Mouse (Mus musculus) mature B cell (primary cell): ENCODE results near the gene Adipor2.

Experiments
- in situ Hi-C: fragments of 300-500 bp; cut with MboI; formaldehyde crosslinking; loops from 2 replicates; pipeline ENCODE4 v1.14.3; 2019

The Adipor2 gene

GRCm38 (mm10) chr6:119313096-119313495, 104.4 kb downstream of the Adipor2 start:
- in situ Hi-C loops, result no loop called here

- in situ Hi-C loops, result no loop called here
These were observed 105.1 kb downstream of the Adipor2 start for GRCm38 (mm10) chr6:119312381-119312780.

DNA sequence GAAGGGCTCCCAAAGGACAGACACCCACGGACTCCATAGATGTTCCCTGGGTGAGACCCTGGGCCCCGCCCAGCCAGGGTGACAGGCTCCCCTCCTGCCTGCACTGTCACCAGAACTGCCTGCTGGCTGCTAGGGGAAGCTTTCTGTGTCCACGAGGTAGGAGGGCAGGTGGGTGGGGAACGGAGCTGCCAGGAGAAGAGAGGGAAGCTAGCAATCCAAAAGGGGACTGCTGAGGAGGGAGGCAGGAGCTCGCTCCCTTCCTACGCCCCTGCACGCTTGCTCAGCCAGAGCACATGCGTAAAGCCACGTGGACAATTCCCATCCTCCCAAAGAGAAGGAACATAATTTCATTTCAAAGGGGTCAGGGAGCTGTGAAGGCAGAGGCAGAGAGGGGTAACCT, 107.3 kb downstream of the Adipor2 start:
- in situ Hi-C loops, result no loop called here

DNA sequence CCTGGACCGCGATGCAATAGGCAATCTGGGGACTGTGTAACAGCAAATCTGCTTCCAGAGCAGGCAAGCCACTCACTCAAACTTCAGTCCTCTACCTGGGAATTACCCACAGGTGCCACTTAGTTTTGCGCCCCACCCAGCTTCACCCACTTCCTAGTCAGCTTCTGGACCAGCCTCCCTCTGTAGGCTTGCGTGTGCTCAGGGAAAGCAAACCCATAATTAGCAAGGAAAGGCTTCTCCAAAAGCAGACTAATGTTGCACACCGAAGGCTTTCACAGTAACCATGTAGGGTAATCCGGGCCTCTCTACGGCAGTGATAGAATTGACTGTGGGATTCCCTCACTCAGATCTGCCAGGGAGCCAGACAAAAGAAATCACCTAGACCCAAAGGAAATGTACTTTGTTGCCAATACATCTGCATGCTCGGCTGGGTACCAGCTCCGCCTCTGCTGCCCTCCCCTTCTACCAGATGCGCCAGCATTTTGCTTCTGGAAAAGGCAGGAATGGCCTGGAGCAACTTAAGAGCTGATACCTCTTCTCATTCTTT, 109.6 kb downstream of the Adipor2 start:
- in situ Hi-C loops, result no loop called here

DNA sequence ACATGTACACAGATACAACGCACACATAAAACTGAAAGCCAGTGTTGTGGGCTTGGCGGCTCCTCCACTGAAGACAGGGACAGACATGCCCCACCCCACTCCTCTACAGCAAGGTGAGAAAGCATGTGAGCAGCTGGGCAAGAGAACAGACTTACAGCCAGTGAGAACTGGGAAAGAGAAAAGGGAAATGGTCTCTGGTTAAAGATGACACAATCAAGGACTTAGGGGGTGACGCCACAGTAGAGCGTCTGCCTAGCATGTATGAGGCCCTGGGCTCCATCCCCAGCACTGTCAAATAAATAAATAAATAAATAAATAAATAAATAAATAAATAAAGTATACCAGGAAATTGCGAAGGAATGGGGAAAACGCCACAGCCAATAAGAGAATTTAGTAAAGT, 114.2 kb downstream of the Adipor2 start:
- in situ Hi-C loops, result no loop called here
